Mouse (Mus musculus): Measurements from ENCODE around the gene Cfap97d2. TPM values are rescaled to one million over a fixed set of nuclear protein-coding genes. Genes with fewer than 3 reads are reported as not detected.
A peak's percentile ranks its signal among the peaks of the same experiment; 100 is the strongest.

The Cfap97d2 gene
- not detected in 2 replicates for polyA plus RNA-seq (2012; ENCODE audit: insufficient read depth, insufficient read length, low replicate concordance, missing spikeins)

DNA sequence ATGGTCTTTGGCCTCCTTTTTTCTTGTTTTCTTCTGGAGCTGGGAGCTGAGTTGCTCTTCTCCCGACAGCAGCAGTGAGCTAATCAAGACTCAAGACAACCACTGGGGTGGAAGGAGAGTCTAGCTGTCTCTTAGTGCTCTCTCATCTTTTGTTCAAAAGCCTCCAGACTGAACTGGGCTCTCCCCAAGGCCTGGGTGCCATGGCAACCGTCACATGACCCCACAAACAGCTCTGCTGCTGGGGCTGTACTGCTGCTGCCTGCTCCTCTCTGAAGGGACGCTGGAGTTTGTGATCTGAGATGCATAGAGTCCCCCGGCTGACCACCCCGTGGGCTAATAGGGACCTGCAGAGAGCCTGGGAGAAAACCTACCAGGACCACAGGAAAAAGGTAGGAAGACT is at the start of gene Cfap97d2:
Gene Cfap97d2 (plus strand): TSS at position 222 of the 400 bp plus-strand sequence.
- Histone ChIP-seq H3K4me1 (ENCODE audit: control insufficient read depth, insufficient read depth, low read length) (peaks cover 10% of the 10 kb centered on the region), H3K4me3 (ENCODE audit: insufficient read depth, low read depth, low read length) (peak within 1 kb of the TSS; percentile 46), H3K27ac (ENCODE audit: insufficient read depth, low read depth, low read length) (peak within 1 kb of the TSS; percentile 71)
- WGBS: 6% methylated on average over 5 of the region's 5 CpGs
- TF ChIP-seq CTCF (IDR thresholded peaks at IDR 0.05; ENCODE audit: insufficient read depth, low read depth, low read length): no peak

- H3K27ac ChIP-seq (ENCODE audit: insufficient read depth, low read depth, low read length): peak overlapping the region; percentile 83
- WGBS: 44% methylated on average over 12 of the region's 12 CpGs
Measured at GRCm38 (mm10) chr8:13657479-13657878, 48.2 kb upstream of the Cfap97d2 start.

GRCm38 (mm10) chr8:13660323-13660722 is 45.4 kb upstream of the Cfap97d2 start:
- Histone ChIP-seq H3K4me1 (ENCODE audit: control insufficient read depth, insufficient read depth, low read length) (peaks cover 49% of the 10 kb centered on the region), H3K27ac (ENCODE audit: insufficient read depth, low read depth, low read length) (0 out of 2 replicates have a peak overlapping the region, but pooled peaks have one; percentile 12), H3K4me3 (ENCODE audit: insufficient read depth, low read depth, low read length) (no peak overlapping the region)
- TF ChIP-seq POLR2A (IDR thresholded peaks at IDR 0.05; ENCODE audit: insufficient read depth, low read depth, low read length): no peak
- WGBS: 63% methylated on average over 13 of the region's 13 CpGs

More at GRCm38 (mm10) chr8:13657479-13657878, 48.2 kb upstream of the Cfap97d2 start:
- TF ChIP-seq CTCF (IDR thresholded peaks at IDR 0.05; ENCODE audit: insufficient read depth, low read depth, low read length) (no peak), POLR2A (IDR thresholded peaks at IDR 0.05; ENCODE audit: insufficient read depth, low read depth, low read length) (no peak)
- H3K4me1 ChIP-seq (ENCODE audit: control insufficient read depth, insufficient read depth, low read length): peaks cover 55% of the 10 kb centered on the region
- H3K4me3 ChIP-seq (ENCODE audit: insufficient read depth, low read depth, low read length): no peak overlapping the region

- 61% methylated on average over 6 of the region's 6 CpGs for WGBS
- Histone ChIP-seq H3K4me1 (ENCODE audit: control insufficient read depth, insufficient read depth, low read length) (peaks cover 70% of the 10 kb centered on the region), H3K27ac (ENCODE audit: insufficient read depth, low read depth, low read length) (0 out of 2 replicates have a peak overlapping the region, but pooled peaks have one; percentile 13), H3K4me3 (ENCODE audit: insufficient read depth, low read depth, low read length) (no peak overlapping the region)
- TF ChIP-seq POLR2A (IDR thresholded peaks at IDR 0.05; ENCODE audit: insufficient read depth, low read depth, low read length): no peak
- TF ChIP-seq CTCF (IDR thresholded peaks at IDR 0.05; ENCODE audit: insufficient read depth, low read depth, low read length): no peak
Measured at GRCm38 (mm10) chr8:13664711-13665210, 40.9 kb upstream of the Cfap97d2 start.

GRCm38 (mm10) chr8:13665538-13665937 is 40.2 kb upstream of the Cfap97d2 start:
- WGBS: 80% methylated on average over 4 of the region's 4 CpGs
- Histone ChIP-seq H3K4me1 (ENCODE audit: control insufficient read depth, insufficient read depth, low read length) (peaks cover 73% of the 10 kb centered on the region), H3K4me3 (ENCODE audit: insufficient read depth, low read depth, low read length) (no peak overlapping the region), H3K27ac (ENCODE audit: insufficient read depth, low read depth, low read length) (no peak overlapping the region)
- TF ChIP-seq CTCF (IDR thresholded peaks at IDR 0.05; ENCODE audit: insufficient read depth, low read depth, low read length) (no peak), POLR2A (IDR thresholded peaks at IDR 0.05; ENCODE audit: insufficient read depth, low read depth, low read length) (no peak)

GRCm38 (mm10) chr8:13665944-13666343 is 39.7 kb upstream of the Cfap97d2 start:
- Histone ChIP-seq H3K4me1 (ENCODE audit: control insufficient read depth, insufficient read depth, low read length) (peaks cover 74% of the 10 kb centered on the region), H3K27ac (ENCODE audit: insufficient read depth, low read depth, low read length) (peak overlapping the region; percentile 3; the same call in 1 of the 2 replicates), H3K4me3 (ENCODE audit: insufficient read depth, low read depth, low read length) (no peak overlapping the region)
- 57% methylated on average over 8 of the region's 8 CpGs for WGBS
- TF ChIP-seq POLR2A (IDR thresholded peaks at IDR 0.05; ENCODE audit: insufficient read depth, low read depth, low read length) (no peak), CTCF (IDR thresholded peaks at IDR 0.05; ENCODE audit: insufficient read depth, low read depth, low read length) (no peak)

GRCm38 (mm10) chr8:13667917-13668316 is 37.8 kb upstream of the Cfap97d2 start:
- peak overlapping the region; percentile 4; the same call in 1 of the 2 replicates for H3K27ac ChIP-seq (ENCODE audit: insufficient read depth, low read depth, low read length)
- 66% methylated on average over 4 of the region's 4 CpGs for WGBS
- H3K4me1 ChIP-seq (ENCODE audit: control insufficient read depth, insufficient read depth, low read length): peaks cover 74% of the 10 kb centered on the region
- no peak overlapping the region for H3K4me3 ChIP-seq (ENCODE audit: insufficient read depth, low read depth, low read length)
- TF ChIP-seq CTCF (IDR thresholded peaks at IDR 0.05; ENCODE audit: insufficient read depth, low read depth, low read length) (peak; percentile 16; the same call in 1 of the 2 replicates), POLR2A (IDR thresholded peaks at IDR 0.05; ENCODE audit: insufficient read depth, low read depth, low read length) (no peak)

DNA sequence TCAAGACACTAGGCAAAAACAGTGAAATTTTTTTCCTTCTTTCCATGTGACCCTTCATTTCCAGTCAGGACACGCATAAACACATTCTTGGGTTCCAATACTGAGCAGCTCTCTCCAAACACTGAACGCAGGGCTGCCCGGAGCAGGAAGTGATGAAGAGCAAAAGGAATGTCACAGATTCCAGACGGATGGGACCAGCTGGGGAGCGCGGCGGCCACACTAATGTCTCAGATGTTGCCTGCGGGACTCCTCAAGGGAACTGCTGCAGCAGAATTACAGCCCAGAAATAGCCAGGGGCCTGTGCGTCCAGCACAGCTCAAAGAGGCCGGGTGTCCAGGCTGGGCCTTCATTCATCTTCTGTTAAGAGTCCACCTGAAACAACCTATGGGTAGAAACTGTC is 37.3 kb upstream of the Cfap97d2 start:
- Histone ChIP-seq H3K27ac (ENCODE audit: insufficient read depth, low read depth, low read length) (peak overlapping the region; percentile 4; the same call in 1 of the 2 replicates), H3K4me3 (ENCODE audit: insufficient read depth, low read depth, low read length) (no peak overlapping the region), H3K4me1 (ENCODE audit: control insufficient read depth, insufficient read depth, low read length) (peaks cover 76% of the 10 kb centered on the region)
- 54% methylated on average over 10 of the region's 10 CpGs for WGBS
- TF ChIP-seq CTCF (IDR thresholded peaks at IDR 0.05; ENCODE audit: insufficient read depth, low read depth, low read length) (no peak), POLR2A (IDR thresholded peaks at IDR 0.05; ENCODE audit: insufficient read depth, low read depth, low read length) (no peak)

DNA sequence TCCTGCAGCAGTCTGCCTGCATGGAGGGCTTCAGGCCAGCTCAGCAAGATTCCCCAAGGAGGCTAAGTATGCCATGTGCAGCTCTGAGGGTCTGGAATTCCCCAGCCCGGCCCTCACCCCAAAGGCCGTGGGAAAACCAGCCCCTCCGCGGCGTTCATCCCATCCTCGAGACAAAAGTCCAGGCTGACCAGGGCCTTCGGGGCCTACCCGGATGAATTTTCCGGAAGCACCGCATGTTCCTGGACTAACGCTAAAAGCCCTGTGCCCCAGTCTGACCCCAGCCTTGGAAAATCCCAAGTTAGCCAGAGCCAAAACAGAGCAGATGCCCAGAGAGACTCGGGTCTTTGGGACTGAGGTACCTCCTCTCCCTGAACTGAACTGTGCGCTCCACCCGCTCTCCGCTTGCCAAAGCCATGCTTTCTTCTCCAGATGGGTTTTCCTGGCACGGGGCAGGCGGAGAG is 35.6 kb upstream of the Cfap97d2 start:
- TF ChIP-seq POLR2A (IDR thresholded peaks at IDR 0.05; ENCODE audit: insufficient read depth, low read depth, low read length) (no peak), CTCF (IDR thresholded peaks at IDR 0.05; ENCODE audit: insufficient read depth, low read depth, low read length) (no peak)
- H3K27ac ChIP-seq (ENCODE audit: insufficient read depth, low read depth, low read length): peak overlapping the region; percentile 45
- 52% methylated on average over 17 of the region's 17 CpGs for WGBS

More for the DNA sequence above, 35.6 kb upstream of the Cfap97d2 start:
- no peak overlapping the region for H3K4me3 ChIP-seq (ENCODE audit: insufficient read depth, low read depth, low read length)
- peaks cover 71% of the 10 kb centered on the region for H3K4me1 ChIP-seq (ENCODE audit: control insufficient read depth, insufficient read depth, low read length)

All from olfactory bulb, adult 2 months (tissue).